Mouse (Mus musculus) kidney, adult 2 months (tissue): ENCODE data around the gene Rnaset2b.
"Not testable (repeated sequence)": the region's sequence is repeated elsewhere in the genome, so short reads cannot be mapped to it uniquely, and the experiment has no call there.

Experiments
- CTCF ChIP-seq: fragments of 200-500 bp; conservative IDR thresholded peaks from 2 replicates; pipeline ENCODE4 v1.5.1; 2011; ENCODE audit warnings: low read depth, mild to moderate bottlenecking, control low read depth, low read length, moderate library complexity, mixed read lengths; ENCODE audit not compliant: insufficient read depth, insufficient read length
- POLR2A ChIP-seq: fragments of 200-500 bp; IDR thresholded peaks from one replicate; pipeline ENCODE4 v1.6.1; 2011; ENCODE audit warnings: low read depth, low read length, control low read depth

DNA sequence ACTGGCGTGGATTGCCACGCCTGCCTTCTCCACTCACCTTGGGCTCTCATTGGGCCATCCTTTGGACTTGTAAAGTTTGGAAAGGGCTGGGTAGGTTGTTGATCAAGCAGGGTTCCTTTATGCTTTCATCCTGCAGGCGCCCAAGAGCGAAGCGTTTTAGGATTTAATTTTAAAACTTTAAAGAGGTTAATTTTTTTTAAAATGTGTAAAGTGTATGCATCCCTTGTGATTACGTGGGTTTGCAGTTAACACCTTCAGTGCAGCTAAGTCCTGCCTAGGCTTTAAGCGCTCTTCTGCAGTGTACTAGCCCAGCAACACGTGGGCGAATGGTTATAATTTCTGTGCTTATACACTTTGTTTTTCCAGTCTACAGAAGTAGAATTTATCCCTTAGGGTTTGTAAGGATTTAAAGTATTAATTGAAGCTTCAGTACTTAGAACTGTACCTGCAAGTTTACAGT, 21.6 kb upstream of the Rnaset2b start:
- TF ChIP-seq CTCF, POLR2A: not testable (repeated sequence)
